Mouse (Mus musculus) cerebellum, adult 2 months (tissue): Measurements from ENCODE around the gene Fstl4. TPM values are rescaled to one million over a fixed set of nuclear protein-coding genes. Genes with fewer than 3 reads are reported as not detected.

Experiments used
- DNase-seq, 2 experiments: peaks; one replicate each; pipeline ENCODE4 v3.0.0; 2021
- H3K27ac ChIP-seq: fragments of 200-500 bp; 2 replicates; pipeline ENCODE4 v1.5.1; 2012; ENCODE audit warnings: low read length, control low read depth, inconsistent platforms; ENCODE audit not compliant: insufficient read depth
- H3K27me3 ChIP-seq: fragments of 200-500 bp; 2 replicates; pipeline ENCODE4 v1.6.1; 2012; ENCODE audit warnings: inconsistent platforms, mild to moderate bottlenecking, low read length, moderate library complexity; ENCODE audit not compliant: control insufficient read depth, insufficient read depth
- H3K4me1 ChIP-seq: fragments of 200-500 bp; 2 replicates; pipeline ENCODE4 v1.6.1; 2011; ENCODE audit warnings: low read length; ENCODE audit not compliant: control insufficient read depth, insufficient read depth
- H3K4me3 ChIP-seq: fragments of 200-500 bp; replicated peaks from 2 replicates; pipeline ENCODE3; 2011; ENCODE audit warnings: mild to moderate bottlenecking, low read depth, low read length, control low read depth; ENCODE audit not compliant: insufficient read depth
- CTCF ChIP-seq: fragments of 200-500 bp; IDR thresholded peaks from 2 replicates; pipeline ENCODE4 v1.5.1; 2011; ENCODE audit warnings: low read depth, mild to moderate bottlenecking, control low read depth, low read length, moderate library complexity, borderline replicate concordance; ENCODE audit not compliant: insufficient read depth
- POLR2A ChIP-seq: fragments of 200-500 bp; IDR thresholded peaks from 2 replicates; pipeline ENCODE4 v1.6.1; 2011; ENCODE audit warnings: low read length, control low read depth, borderline replicate concordance; ENCODE audit not compliant: insufficient read depth
- WGBS: fragments of 180-500 bp; shearing (Covaris S2); methylation state at CpG from one replicate; pipeline ENCODE4 v1.1.7; 2018; 5-methylcytosine and 5-hydroxymethylcytosine counted together
- polyA plus RNA-seq: library from polyadenylated mRNA; depleted of rRNA; stranded (reverse); fragments of >200 nt; gene quantifications from 2 replicates; pipeline ENCODE4 v1.2.3, GENCODE M21; 2012; rRNA removed

The Fstl4 gene
- 4.1 and 5.2 TPM in 2 replicates for polyA plus RNA-seq

DNA sequence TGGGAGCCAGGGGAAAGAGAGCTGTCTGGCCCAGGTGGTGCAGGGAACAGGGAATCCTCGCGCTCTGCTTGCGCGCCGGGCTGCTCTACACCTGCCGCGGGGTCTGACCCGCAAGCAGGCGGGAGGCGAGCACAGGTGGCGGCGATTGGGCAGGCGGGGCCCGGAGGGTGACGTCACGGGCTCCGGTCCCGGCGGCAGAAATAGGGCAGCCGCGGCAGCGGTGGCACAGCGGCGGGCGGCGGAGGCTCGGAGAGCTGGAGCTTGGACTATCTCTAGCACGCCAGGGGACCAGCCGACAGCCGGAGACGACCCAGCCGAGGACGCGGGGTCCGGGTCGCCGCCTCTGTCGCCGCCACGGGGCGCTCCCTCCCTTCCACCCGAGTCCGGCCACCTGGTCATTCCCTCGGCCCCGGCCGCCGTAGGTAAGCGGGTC is at the start of gene Fstl4:
Gene Fstl4 (plus strand): TSS at position 174 of the 433 bp plus-strand sequence.
- H3K4me3 ChIP-seq, result peak within 1 kb of the TSS; percentile 78
- peak; percentile 79 for DNase-seq
- peak within 1 kb of the TSS; percentile 58; the same call in 1 of the 2 replicates for H3K27ac ChIP-seq
- H3K27me3 ChIP-seq, result peaks cover 2% of the 10 kb centered on the region; the same call in 1 of the 2 replicates
- no peaks in the 10 kb centered on the region; the same call in 1 of the 2 replicates for H3K4me1 ChIP-seq
- under 1% methylated on average over 48 of the region's 48 CpGs for WGBS
- TF ChIP-seq CTCF (no peak), POLR2A (no peak)

DNA sequence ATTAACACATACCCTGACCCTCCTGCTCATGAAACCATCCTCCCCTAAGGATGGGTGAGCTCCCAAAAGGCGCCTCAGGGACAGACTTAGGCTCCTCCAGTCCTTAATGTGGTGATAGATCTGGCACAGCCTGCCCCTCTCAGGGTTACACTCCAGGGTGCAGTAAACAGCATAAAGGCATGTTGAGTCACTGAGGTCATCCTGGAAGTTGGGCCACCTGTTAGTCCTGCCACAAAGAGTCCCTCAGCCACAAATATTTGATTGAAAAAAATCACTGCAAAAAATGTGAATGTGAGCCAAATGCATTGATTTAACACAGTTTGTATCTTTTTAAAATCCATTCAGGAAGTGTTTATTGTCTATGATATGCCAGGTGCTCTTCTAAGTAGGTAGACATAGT is 45.9 kb upstream of the Fstl4 start:
- no peaks in the 10 kb centered on the region for H3K4me1 ChIP-seq
- DNase-seq, result no peak
- H3K27ac ChIP-seq, result no peak overlapping the region
- H3K4me3 ChIP-seq, result no peak overlapping the region
- no peaks in the 10 kb centered on the region; the same call in 1 of the 2 replicates for H3K27me3 ChIP-seq
- WGBS, result 73% methylated on average over 1 of the region's 1 CpGs
- TF ChIP-seq POLR2A, result no peak

DNA sequence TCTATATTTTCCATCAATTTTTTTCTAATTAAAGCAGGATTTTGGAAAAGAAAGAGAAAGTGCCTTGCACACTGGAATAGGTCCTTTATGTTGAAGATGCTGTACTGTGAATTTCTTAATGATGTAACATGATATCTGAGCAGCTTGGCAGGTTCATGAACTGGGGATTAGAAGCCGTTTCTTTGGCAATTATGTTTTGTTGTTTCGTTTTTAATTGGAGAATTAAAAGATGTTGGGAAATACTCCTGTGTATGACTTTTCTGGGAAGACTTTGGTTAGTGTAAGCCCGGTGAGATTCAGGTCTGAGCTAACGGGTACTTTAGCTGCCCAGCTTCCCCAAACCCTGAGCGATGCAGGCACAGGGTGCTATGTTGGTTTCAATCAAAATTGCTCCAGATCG is 43.3 kb upstream of the Fstl4 start:
- H3K27ac ChIP-seq, result no peak overlapping the region
- no peak for DNase-seq
- WGBS, result 82% methylated on average over 6 of the region's 6 CpGs
- no peaks in the 10 kb centered on the region for H3K27me3 ChIP-seq
- H3K4me3 ChIP-seq, result no peak overlapping the region
- H3K4me1 ChIP-seq, result no peaks in the 10 kb centered on the region
- TF ChIP-seq POLR2A, result no peak
- TF ChIP-seq CTCF, result no peak

DNA sequence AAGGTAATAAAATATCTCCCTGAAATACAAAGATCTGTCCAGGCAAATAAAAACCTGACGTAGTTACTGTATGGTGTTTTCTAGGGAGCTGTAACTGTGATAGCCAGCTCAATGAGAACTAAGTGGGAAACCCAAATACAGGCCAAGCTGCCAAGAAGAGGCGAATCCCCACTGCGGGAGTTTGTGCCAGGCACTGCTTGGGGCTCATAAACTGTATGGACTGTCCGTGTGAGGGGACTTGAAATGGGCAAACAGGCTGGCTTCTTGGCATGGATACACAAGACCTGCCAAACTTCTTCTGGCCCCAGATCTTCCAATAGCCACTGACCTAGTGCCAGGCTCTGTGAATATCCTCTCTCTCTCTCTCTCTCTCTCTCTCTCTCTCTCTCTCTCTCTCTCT is 41.7 kb upstream of the Fstl4 start:
- Histone ChIP-seq H3K27ac (no peak overlapping the region), H3K4me3 (no peak overlapping the region), H3K27me3 (no peaks in the 10 kb centered on the region), H3K4me1 (no peaks in the 10 kb centered on the region)
- WGBS, result 18% methylated on average over 4 of the region's 4 CpGs
- peak in 1 of 2 experiments; percentile 6 for DNase-seq
- TF ChIP-seq POLR2A (no peak), CTCF (no peak)

DNA sequence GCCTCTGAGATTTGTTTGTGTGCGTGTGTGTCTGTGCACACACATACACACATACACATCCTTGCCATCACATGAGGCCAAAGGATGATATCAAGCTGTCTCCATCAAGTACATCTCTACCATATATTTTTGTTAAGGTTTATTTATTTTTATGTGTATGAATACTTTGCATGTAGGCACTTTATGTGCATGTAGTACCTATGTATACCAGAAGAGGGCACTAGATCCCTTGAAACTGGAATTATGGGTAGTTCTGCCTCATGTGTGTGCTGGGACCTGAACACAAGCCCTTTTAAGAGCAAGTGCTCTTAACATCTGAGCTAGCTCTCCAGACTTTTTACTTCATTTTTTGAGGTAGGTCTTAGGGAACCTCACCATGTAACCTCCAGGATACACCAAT is 38.4 kb upstream of the Fstl4 start:
- Histone ChIP-seq H3K27me3 (no peaks in the 10 kb centered on the region), H3K27ac (no peak overlapping the region), H3K4me3 (no peak overlapping the region), H3K4me1 (no peaks in the 10 kb centered on the region)
- no peak for DNase-seq
- TF ChIP-seq CTCF (no peak), POLR2A (no peak)
- 97% methylated on average over 1 of the region's 1 CpGs for WGBS

DNA sequence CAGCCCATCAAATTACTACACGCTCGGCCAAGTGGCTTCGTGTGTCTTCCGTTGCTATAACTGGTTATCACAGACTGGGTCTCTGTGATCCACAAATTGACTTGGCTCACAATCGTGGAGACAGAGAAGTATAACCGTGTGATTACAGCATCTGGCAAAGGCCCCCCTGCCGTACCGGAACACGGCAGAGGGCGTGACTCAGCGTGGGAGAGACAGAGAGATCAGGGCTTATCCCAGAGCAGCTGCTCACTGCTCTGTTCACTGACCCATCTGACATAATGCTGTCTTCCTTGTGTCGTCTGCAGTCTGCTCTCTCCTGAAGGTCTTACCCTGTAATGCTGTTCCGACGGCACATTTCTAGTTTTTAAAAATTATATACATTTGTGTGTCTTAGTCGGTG is 36.0 kb upstream of the Fstl4 start:
- Histone ChIP-seq H3K27ac (no peak overlapping the region), H3K27me3 (no peaks in the 10 kb centered on the region), H3K4me1 (no peaks in the 10 kb centered on the region), H3K4me3 (no peak overlapping the region)
- 22% methylated on average over 15 of the region's 15 CpGs for WGBS
- no peak for DNase-seq
- no peak for TF ChIP-seq POLR2A
- TF ChIP-seq CTCF, result no peak

DNA sequence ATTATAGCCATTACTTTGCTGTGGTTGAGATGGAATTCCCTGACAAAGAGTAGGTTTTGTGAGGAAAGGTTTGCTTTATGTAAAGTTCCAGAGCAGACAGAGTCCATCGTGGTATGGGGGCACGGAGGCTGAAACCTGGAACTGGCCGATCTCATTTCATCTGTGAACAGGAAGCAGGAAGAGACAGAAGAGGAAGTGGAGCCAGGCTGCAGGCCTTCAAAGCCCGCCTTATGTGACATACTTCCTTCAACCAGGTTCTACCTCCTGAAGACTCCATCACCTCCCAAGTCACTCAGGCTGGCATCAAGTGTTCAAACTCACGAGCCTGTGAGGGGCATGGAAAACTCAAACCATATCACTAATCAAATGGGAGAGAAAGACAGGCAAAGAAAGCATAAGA is 34.5 kb upstream of the Fstl4 start:
- 93% methylated on average over 5 of the region's 5 CpGs for WGBS
- no peak for DNase-seq
- TF ChIP-seq CTCF, result no peak
- no peak for TF ChIP-seq POLR2A
- H3K4me1 ChIP-seq, result no peaks in the 10 kb centered on the region
- no peak overlapping the region for H3K4me3 ChIP-seq
- no peak overlapping the region for H3K27ac ChIP-seq
- H3K27me3 ChIP-seq, result no peaks in the 10 kb centered on the region

DNA sequence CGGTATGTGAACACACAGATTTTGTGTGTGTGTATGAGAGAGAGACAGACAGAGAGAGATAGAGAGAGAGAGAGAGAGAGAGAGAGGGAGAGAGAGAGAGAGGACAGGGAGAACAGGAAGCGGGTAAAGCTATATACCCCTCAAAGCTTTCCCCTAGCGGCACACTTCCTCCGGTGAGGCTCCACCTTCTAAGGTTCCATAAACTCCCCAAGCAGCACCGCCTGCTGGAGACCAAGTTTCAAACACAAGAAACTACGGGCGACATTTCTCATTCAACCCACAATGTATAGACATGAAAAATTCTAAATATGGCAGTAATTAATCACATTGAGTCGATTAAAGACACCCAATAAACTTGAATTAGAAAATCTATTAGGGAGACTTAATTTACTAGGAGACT is 32.5 kb upstream of the Fstl4 start:
- no peak for DNase-seq
- Histone ChIP-seq H3K4me3 (no peak overlapping the region), H3K27me3 (no peaks in the 10 kb centered on the region), H3K4me1 (no peaks in the 10 kb centered on the region), H3K27ac (no peak overlapping the region)
- WGBS, result 59% methylated on average over 8 of the region's 8 CpGs
- no peak for TF ChIP-seq CTCF
- no peak for TF ChIP-seq POLR2A
